In genomic region chr1:152269936-152270702, GRCm38 (mm10) we compare ENCODE assay signal across 23 mouse cellular contexts.
DNase-seq lines count a peak whose midpoint lies in the region; ATAC-seq and TF ChIP-seq lines count a peak whose summit lies in the region.
"Had no signal": no experiment of that assay in that cellular context is flagged by ENCODE, and none has a peak within 500 bp of the region (broad histone marks: within the 10 kb centered on the region; RNA-seq: fewer than 3 reads in every experiment).

No protein-coding gene starts in this region.

- 57% methylated on average over 10 of the region's 10 CpGs for WGBS in hindbrain, embryonic 14.5 days
- 81% methylated on average over 10 of the region's 10 CpGs for WGBS in hindbrain, embryonic 10.5 days

- no peak for DNase-seq in hindbrain, embryonic 14.5 days (ENCODE audit: low spot score)
- DNase-seq in hindbrain, embryonic 10.5 days (ENCODE audit: low spot score) = no peak
- DNase-seq in CD4-positive helper T cell, adult 2 months (ENCODE audit: low read depth, low spot score) = peak; percentile 69
- DNase-seq in G1E (ENCODE audit: low spot score) = no peak
- peak; percentile 14 for DNase-seq in induced T-regulatory cell, adult 2 months (ENCODE audit: low read depth)
- no peak for DNase-seq in layer of hippocampus, adult 18-20 months (ENCODE audit: low spot score in 2 of 2)
- DNase-seq in heart, adult 8-10 months (ENCODE audit: low spot score) = no peak
- DNase-seq: adrenal gland, postnatal 25 days; cerebellum, adult 9-11 months; heart, postnatal 10 days; kidney, adult 2 months; left cerebral cortex, postnatal 4 days; lung, postnatal 4 days; right cerebral cortex, postnatal 14 days; thymus, postnatal 25 days had no signal

- no peak for TF ChIP-seq CTCF in G1E (IDR thresholded peaks at IDR 0.05; ENCODE audit: low read depth, low read length)

- H3K9me3 ChIP-seq in hindbrain, embryonic 14.5 days (ENCODE audit: control insufficient read depth, low read length) = no peaks in the 10 kb centered on the region
- H3K9me3 ChIP-seq in hindbrain, embryonic 10.5 days = no peaks in the 10 kb centered on the region
- peaks cover 32% of the 10 kb centered on the region for H3K9me3 ChIP-seq in G1E (replicated peaks)
- H3K9me3 ChIP-seq: embryonic facial prominence, embryonic 15.5 days; heart, embryonic 12.5 days; limb, embryonic 15.5 days; lung, embryonic 15.5 days had no signal

- H3K9ac ChIP-seq in hindbrain, embryonic 14.5 days = no peak overlapping the region
- H3K9ac ChIP-seq: embryonic facial prominence, embryonic 15.5 days; heart, embryonic 12.5 days; limb, embryonic 15.5 days; liver, embryonic 14.5 days; lung, embryonic 15.5 days had no signal

- no peaks in the 10 kb centered on the region; the same call in 1 of the 2 replicates for H3K4me1 ChIP-seq in hindbrain, embryonic 14.5 days (replicated peaks; ENCODE audit: control insufficient read depth, insufficient read depth, low read length)
- H3K4me1 ChIP-seq in hindbrain, embryonic 10.5 days (replicated peaks) = no peaks in the 10 kb centered on the region
- no peaks in the 10 kb centered on the region for H3K4me1 ChIP-seq in G1E (ENCODE audit: insufficient read depth, low read depth, low read length)
- H3K4me1 ChIP-seq: embryonic facial prominence, embryonic 15.5 days; limb, embryonic 15.5 days; lung, embryonic 15.5 days had no signal

- no peaks in the 10 kb centered on the region for H3K27me3 ChIP-seq in hindbrain, embryonic 14.5 days (ENCODE audit: control insufficient read depth, insufficient read depth, low read length)
- H3K27me3 ChIP-seq in hindbrain, embryonic 10.5 days (ENCODE audit: insufficient read depth, poor library complexity, severe bottlenecking) = no peaks in the 10 kb centered on the region
- peaks cover 2% of the 10 kb centered on the region; the same call in 1 of the 2 replicates for H3K27me3 ChIP-seq in G1E (ENCODE audit: insufficient read depth, low read length)
- H3K27me3 ChIP-seq: embryonic facial prominence, embryonic 15.5 days; heart, embryonic 12.5 days; limb, embryonic 15.5 days; lung, embryonic 15.5 days had no signal

- no peak overlapping the region for H3K4me2 ChIP-seq in hindbrain, embryonic 14.5 days (replicated peaks)
- H3K4me2 ChIP-seq: embryonic facial prominence, embryonic 15.5 days; heart, embryonic 12.5 days; limb, embryonic 15.5 days; lung, embryonic 15.5 days had no signal

- no peak; the same call in 1 of the 2 replicates for ATAC-seq in hindbrain, embryonic 14.5 days (ENCODE audit: low FRiP score)
- ATAC-seq in G1E (ENCODE audit: extremely low read depth, insufficient number of reproducible peaks, low FRiP score, poor library complexity, severe bottlenecking) = no peak
- ATAC-seq: forebrain, embryonic 14.5 days had no signal

- no peaks in the 10 kb centered on the region for H3K36me3 ChIP-seq in hindbrain, embryonic 14.5 days (replicated peaks; ENCODE audit: control insufficient read depth, insufficient read depth)
- H3K36me3 ChIP-seq in hindbrain, embryonic 10.5 days = no peaks in the 10 kb centered on the region
- H3K36me3 ChIP-seq in G1E (replicated peaks) = no peaks in the 10 kb centered on the region
- H3K36me3 ChIP-seq: embryonic facial prominence, embryonic 15.5 days; heart, embryonic 12.5 days; limb, embryonic 15.5 days; lung, embryonic 15.5 days had no signal

- no peak overlapping the region for H3K4me3 ChIP-seq in hindbrain, embryonic 14.5 days (replicated peaks; ENCODE audit: low read length)
- H3K4me3 ChIP-seq in hindbrain, embryonic 10.5 days = no peak overlapping the region
- H3K4me3 ChIP-seq in G1E (ENCODE audit: low read depth, low read length) = peak overlapping the region; percentile 30; the same call in 1 of the 2 replicates
- H3K4me3 ChIP-seq: embryonic facial prominence, embryonic 15.5 days; heart, embryonic 12.5 days; limb, embryonic 15.5 days; lung, embryonic 15.5 days; myocyte had no signal

- H3K27ac ChIP-seq in hindbrain, embryonic 14.5 days = peak overlapping the region; percentile 11; the same call in 1 of the 2 replicates
- no peak overlapping the region for H3K27ac ChIP-seq in hindbrain, embryonic 10.5 days
- H3K27ac ChIP-seq: embryonic facial prominence, embryonic 15.5 days; kidney, postnatal 0 days; limb, embryonic 15.5 days; liver, embryonic 14.5 days; lung, embryonic 15.5 days had no signal

Comparison
In these comparisons a context has a peak if more than half of its experiments do, and no peak if none do; other contexts are left out.
1. DNase-seq: peak in CD4-positive helper T cell, adult 2 months (single experiment) and induced T-regulatory cell, adult 2 months (single experiment); none in hindbrain, embryonic 14.5 days (single experiment), hindbrain, embryonic 10.5 days (single experiment), G1E (single experiment), layer of hippocampus, adult 18-20 months (0 of 2) and heart, adult 8-10 months (single experiment).